Mouse (Mus musculus) common myeloid progenitor, adult 5-6 weeks (primary cell): Measurements from ENCODE around the gene Zbtb22. TPM values are rescaled to one million over a fixed set of nuclear protein-coding genes. Genes with fewer than 3 reads are reported as not detected.

Experiments used
- ATAC-seq: replicated peaks from 2 replicates; pipeline ENCODE4 v1.8.0; 2016; ENCODE audit warnings: low read depth, mild to moderate bottlenecking, moderate TSS enrichment, inconsistent platforms; ENCODE audit not compliant: poor library complexity, severe bottlenecking
- total RNA-seq: library from RNA; stranded (forward); fragments of 200-1000, 187-1606 nt; gene quantifications from 2 replicates; pipeline ENCODE4 v1.2.3, GENCODE M21; 2017

Gene Zbtb22
- total RNA-seq, 1 experiment from 2014 or later, result 24.1 TPM

DNA sequence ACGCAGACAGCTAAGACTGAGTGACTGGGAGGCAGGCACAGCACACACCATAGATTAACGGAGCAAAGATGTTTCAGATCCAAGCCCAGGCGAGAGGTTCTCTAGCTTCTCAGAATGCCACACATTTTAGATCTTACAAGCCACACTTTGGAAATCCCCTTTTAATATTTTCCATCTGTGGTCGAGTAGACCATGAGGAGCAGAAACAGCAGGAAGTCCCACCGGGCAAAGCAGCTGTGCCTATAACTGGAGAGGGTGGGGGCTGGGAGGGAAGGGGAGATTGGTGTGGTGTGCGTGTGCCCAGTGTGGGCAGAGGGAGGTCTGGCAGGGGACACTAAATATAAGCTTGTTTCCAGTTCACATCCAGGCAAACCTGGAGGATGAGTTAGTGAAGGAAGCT, 41.8 kb downstream of the Zbtb22 start:
- ATAC-seq, result no peak

DNA sequence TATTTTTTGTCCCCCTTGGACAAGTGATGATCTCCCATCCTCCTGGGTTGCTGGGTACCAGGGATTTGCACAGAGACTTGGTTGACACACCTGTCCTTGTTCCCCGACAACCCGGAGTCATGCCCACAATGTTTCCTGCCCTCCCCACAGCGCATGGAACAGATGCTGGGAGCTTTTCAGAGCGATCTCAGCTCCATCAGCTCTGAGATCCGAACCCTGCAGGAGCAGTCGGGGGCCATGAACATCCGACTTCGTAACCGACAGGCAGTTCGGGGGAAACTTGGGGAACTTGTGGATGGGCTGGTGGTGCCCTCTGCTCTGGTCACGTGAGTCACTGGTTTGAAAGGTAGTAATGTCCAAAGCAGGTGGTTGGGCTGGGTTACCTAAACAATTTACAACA, 42.7 kb downstream of the Zbtb22 start:
- no peak for ATAC-seq

DNA sequence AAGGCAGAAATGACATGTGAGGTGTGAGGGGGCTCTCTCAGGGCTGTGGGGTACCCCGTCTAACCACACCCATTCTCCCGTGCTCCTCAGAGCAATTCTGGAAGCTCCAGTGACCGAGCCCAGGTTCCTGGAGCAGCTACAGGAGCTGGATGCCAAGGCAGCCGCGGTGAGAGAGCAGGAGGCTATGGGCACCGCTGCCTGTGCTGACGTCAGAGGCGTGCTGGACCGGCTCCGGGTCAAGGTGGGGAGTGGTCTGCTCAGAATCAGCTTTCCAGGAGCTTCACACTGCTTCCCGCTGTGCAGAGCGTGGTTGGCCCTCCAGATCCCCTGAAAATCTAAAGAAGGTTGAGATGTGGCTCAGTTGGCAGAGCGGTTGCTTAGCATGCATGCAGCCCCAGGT, 43.4 kb downstream of the Zbtb22 start:
- no peak for ATAC-seq

DNA sequence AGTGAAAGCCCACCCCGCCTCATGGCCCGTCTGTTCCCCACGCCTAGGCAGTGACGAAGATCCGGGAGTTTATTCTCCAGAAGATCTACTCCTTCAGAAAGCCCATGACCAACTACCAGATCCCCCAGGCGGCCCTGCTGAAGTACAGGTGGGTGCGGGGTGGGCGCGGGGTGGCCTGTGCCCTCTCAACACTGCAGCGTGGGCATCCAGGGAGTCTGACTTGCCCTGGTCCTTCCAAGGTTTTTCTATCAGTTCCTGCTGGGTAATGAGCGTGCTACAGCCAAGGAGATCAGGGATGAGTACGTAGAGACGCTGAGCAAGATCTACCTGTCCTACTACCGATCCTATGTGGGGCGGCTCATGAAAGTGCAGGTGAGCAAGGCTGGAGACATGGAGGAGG, 44.2 kb downstream of the Zbtb22 start:
- no peak for ATAC-seq

DNA sequence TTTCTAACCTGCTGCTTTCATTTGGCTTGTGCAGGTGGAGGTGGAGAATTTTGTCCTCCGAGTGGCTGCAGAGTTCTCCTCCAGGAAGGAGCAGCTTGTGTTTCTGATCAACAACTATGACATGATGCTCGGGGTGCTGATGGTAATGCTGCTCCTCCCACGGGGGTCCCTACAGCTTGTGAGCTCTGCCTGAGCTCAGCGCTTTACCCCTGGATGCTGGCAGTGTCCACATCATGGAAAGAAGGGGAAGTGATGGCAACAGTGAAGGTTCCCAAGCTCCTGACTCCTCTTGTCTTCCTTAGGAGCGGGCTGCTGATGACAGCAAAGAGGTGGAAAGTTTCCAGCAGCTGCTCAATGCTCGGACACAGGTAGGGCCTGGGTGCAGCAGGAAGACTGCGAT, 47.2 kb downstream of the Zbtb22 start:
- no peak for ATAC-seq

DNA sequence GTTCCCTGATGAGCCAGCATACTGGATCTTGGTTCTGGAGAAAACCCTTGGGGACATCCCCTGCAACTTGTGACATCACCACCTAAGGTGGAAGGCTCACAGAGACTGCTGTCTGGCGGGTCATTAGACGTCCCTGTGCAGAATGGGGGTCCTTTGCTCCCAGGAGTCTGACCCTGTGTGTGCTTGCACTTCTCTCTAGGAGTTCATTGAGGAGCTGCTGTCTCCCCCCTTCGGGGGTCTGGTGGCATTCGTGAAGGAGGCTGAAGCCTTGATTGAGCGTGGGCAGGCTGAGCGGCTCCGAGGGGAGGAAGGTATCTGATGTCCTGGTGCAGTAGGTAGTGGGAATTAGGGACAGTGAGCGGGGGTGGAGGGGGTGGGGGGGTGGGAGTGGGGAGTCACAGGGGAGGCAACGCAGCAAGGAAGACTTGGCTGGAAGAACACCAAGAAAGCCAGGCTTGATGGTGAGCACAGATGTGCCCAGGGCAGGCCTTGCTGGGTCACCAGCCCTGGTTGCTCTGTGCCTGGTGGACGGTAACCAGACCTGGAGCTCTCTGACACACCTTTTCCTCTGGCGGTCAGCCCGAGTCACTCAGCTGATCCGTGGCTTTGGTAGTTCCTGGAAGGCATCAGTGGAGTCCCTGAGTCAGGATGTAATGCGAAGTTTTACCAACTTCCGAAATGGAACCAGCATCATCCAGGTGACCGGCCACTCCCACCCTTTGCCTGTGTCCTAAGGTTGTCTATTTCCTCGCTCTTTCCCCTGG, 49.6 kb downstream of the Zbtb22 start:
- ATAC-seq, result no peak

DNA sequence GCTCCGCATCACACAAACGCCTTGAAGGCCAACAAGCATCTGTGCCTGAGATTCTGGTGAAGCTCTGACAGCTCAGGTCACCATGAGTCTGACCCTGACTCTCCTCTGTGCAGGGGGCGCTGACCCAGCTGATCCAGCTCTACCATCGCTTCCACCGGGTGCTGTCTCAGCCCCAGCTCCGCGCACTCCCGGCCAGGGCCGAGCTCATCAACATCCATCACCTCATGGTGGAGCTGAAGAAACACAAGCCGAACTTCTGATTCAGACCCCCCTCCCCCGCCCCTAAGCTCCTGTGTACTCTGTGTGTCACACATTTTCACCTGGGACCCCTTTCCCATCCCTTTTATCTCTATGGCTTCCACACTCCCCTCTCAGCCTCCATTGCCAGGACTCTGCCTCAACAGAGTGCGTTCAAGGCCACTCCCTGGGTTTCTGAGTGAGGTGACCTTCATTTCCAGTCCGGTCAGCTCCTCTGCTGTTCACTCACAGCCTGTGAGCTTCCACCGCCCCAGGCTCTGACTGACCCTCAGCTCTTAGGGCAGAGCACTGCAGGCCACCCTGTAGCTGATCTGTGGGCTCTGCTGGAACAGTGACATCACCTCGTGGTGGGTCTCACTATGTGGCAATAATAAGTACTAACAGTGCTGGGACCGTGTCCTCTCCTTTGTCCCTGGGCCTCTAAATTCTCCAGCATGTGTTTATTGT, 50.3 kb downstream of the Zbtb22 start:
- ATAC-seq, result no peak

DNA sequence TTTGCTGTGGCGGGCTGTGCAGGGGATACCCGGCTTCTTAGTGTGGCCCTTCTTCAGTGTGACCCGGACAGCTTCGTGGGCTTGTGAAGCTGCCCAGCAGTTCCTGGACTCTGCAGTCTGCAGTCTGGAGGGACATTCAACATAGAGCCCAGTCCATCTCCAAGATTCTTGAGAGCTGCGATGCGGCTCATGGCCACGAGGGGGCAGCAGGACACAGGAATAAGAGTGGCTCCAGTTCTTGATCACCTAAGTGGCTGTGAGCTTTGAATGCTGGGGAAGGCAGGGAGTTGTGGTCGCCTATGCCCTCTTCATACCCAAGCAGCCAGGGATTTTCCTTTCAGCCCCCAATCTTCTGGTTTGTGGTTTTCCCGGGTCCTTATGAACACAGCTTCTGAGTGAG, 52.8 kb downstream of the Zbtb22 start:
- peak; percentile 81 for ATAC-seq

Other genes starting within 250 kb of the Zbtb22 start
- 414 and 543 TPM in 2 replicates for gene Hnrnpm, start 229.0 kb upstream of the Zbtb22 start, total RNA-seq
- 31.5 and 35.0 TPM in 2 replicates for gene March2, start 197.2 kb upstream of the Zbtb22 start, total RNA-seq
- 42.5 and 65.0 TPM in 2 replicates for gene Rab11b, start 155.4 kb upstream of the Zbtb22 start, total RNA-seq
- 5.9 and 14.2 TPM in 2 replicates for gene Angptl4, start 134.1 kb upstream of the Zbtb22 start, total RNA-seq
- 4.6 and 5.5 TPM in 2 replicates for gene Kank3, start 105.4 kb upstream of the Zbtb22 start, total RNA-seq
- 2,900 and 3,215 TPM in 2 replicates for gene Rps28, start 91.3 kb upstream of the Zbtb22 start, total RNA-seq
- gene Ndufa7, start 91.3 kb upstream of the Zbtb22 start, total RNA-seq, result 107 and 132 TPM in 2 replicates
- 9.5 and 20.2 TPM in 2 replicates for gene Cd320, start 72.8 kb upstream of the Zbtb22 start, total RNA-seq
- not detected in 2 replicates for gene Gm7029, start 42.1 kb upstream of the Zbtb22 start, total RNA-seq
- gene Kifc1, start 25.2 kb upstream of the Zbtb22 start, total RNA-seq, result 29.6 and 37.5 TPM in 2 replicates
- gene Platr17, start 10.8 kb upstream of the Zbtb22 start, total RNA-seq, result 1.2 and 1.5 TPM in 2 replicates
- 24.1 and 44.4 TPM in 2 replicates for gene Daxx, start 6.5 kb upstream of the Zbtb22 start, total RNA-seq
- gene Tapbp, start within 50 bp of the Zbtb22 start, total RNA-seq, result 42.2 and 56.4 TPM in 2 replicates
- gene Rgl2, start 13.6 kb downstream of the Zbtb22 start, total RNA-seq, result 21.2 and 22.5 TPM in 2 replicates
- 128 and 170 TPM in 2 replicates for gene Pfdn6, start 24.4 kb downstream of the Zbtb22 start, total RNA-seq
- 50.0 and 62.5 TPM in 2 replicates for gene Wdr46, start 24.8 kb downstream of the Zbtb22 start, total RNA-seq
- gene B3galt4, start 35.6 kb downstream of the Zbtb22 start, total RNA-seq, result 2.6 and 2.7 TPM in 2 replicates
- 13.0 and 16.4 TPM in 2 replicates for gene Vps52, start 39.9 kb downstream of the Zbtb22 start, total RNA-seq
- gene Rps18, start 40.1 kb downstream of the Zbtb22 start, total RNA-seq, result 1,549 and 1,746 TPM in 2 replicates
- 983 and 1,076 TPM in 2 replicates for gene H2-K1, start 84.4 kb downstream of the Zbtb22 start, total RNA-seq
- 11.9 and 12.8 TPM in 2 replicates for gene Ring1, start 108.8 kb downstream of the Zbtb22 start, total RNA-seq
- 43.8 and 60.6 TPM in 2 replicates for gene H2-Ke6, start 112.2 kb downstream of the Zbtb22 start, total RNA-seq
- gene Slc39a7, start 115.8 kb downstream of the Zbtb22 start, total RNA-seq, result 70.5 and 100 TPM in 2 replicates
- 34.1 and 36.3 TPM in 2 replicates for gene Rxrb, start 115.9 kb downstream of the Zbtb22 start, total RNA-seq
- gene Col11a2, start 123.5 kb downstream of the Zbtb22 start, total RNA-seq, result 4.1 and 10.4 TPM in 2 replicates
- gene H2-Oa, start 176.4 kb downstream of the Zbtb22 start, total RNA-seq, result 7.8 and 10.5 TPM in 2 replicates
- 90.2 and 104 TPM in 2 replicates for gene H2-DMa, start 203.6 kb downstream of the Zbtb22 start, total RNA-seq
- gene Brd2, start 206.7 kb downstream of the Zbtb22 start, total RNA-seq, result 347 and 388 TPM in 2 replicates
- gene H2-DMb2, start 227.4 kb downstream of the Zbtb22 start, total RNA-seq, result 3.3 and 5.5 TPM in 2 replicates
- gene H2-DMb1, start 237.2 kb downstream of the Zbtb22 start, total RNA-seq, result 31.9 and 35.1 TPM in 2 replicates